Mouse (Mus musculus): Measurements from ENCODE around the gene Insc. TPM values are rescaled to one million over a fixed set of nuclear protein-coding genes. Genes with fewer than 3 reads are reported as not detected.

The Insc gene
- total RNA-seq, 2 experiments from 2014 or later, result 1.8 to 2.0 TPM

GRCm38 (mm10) chr7:114754626-114755025, 11.1 kb downstream of the Insc start:
- DNase-seq (ENCODE audit: low spot score in 2 of 2), result no peak

- no peak for DNase-seq (ENCODE audit: low spot score in 2 of 2)
These were observed 19.2 kb downstream of the Insc start for GRCm38 (mm10) chr7:114762660-114763059.

DNA sequence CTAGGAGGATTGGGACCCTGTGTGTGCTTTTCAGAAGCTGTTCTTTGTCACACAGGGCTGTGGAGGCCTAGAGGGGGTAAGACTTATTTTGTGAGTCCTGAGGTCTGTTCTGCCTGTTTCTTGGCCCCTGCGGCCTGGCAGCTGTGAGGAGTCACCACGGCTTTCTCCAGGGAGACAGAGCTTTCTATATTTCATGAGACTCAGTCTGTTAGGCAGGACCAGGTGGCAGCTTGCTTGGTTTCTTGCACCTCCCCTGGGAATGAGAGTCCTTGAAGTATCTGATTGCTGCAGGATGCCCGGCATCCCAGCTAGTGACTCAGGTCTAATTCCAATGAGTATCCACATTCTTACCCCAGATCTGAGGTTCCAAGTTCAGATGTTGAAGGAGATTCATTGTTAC, 21.8 kb downstream of the Insc start:
- no peak for DNase-seq (ENCODE audit: low spot score in 2 of 2)

DNA sequence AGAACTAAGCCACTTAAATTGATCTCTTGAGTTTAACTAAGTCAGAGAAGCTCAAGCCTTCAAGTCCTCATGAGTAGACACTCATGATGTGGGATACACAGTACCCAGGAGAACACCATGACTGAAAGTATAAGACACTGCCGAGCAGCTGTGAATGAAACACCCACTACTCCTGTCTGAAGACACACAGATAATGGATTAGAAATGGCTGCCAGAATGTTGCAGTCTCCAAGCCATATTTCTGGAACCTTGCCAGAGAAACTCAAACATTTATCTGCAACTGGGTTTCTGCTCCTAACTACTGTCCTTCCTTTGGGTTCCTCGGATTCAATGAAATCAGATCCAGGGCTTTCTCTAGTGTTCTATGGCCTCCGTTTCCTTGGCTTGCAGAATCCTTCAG, 23.0 kb downstream of the Insc start:
- DNase-seq (ENCODE audit: low spot score in 2 of 2), result no peak

- DNase-seq (ENCODE audit: low spot score in 2 of 2), result no peak
These were observed 25.0 kb downstream of the Insc start for GRCm38 (mm10) chr7:114768516-114768915.

- no peak for DNase-seq (ENCODE audit: low spot score in 2 of 2)
These were observed 25.5 kb downstream of the Insc start for GRCm38 (mm10) chr7:114769041-114769440.

DNA sequence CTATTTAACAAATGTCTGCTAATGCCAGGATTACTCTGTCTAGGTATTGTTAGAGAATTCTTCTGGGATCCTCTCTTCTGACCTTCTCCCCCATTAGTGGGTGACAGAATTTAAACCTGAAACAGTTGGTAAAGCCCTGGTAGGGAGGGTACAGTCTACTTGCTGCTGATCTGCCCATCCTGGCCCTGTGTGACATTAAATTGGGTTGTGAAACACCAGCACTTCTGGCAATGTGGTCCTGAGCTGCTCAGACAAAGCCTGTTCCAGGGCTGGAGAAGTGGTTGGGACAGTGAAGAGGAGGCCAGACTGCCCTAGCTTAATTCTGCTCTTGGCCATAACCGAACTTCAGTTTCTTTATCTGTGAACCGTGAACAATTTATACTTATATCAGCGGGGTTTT, 27.1 kb downstream of the Insc start:
- DNase-seq (ENCODE audit: low spot score in 2 of 2), result no peak

DNA sequence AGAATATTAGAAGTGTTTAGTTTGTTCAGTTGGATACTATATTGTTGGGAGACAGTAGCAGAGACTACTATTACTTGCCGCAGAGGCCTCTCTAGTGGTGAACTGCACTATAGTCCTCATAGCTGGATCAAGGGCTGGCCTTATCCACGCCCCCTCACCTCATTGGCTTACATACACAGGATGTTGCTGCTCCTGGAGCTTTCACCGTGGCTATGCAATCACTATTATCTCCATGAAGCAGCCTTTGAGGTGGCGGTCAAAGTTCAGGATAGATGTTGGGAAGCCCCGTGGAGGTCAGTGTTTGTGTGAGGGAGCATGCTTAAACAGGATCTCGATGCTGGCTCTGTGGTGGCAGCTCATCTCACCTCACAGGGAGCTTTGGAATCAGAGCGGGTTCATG, 28.3 kb downstream of the Insc start:
- DNase-seq (ENCODE audit: low spot score in 2 of 2), result no peak

DNA sequence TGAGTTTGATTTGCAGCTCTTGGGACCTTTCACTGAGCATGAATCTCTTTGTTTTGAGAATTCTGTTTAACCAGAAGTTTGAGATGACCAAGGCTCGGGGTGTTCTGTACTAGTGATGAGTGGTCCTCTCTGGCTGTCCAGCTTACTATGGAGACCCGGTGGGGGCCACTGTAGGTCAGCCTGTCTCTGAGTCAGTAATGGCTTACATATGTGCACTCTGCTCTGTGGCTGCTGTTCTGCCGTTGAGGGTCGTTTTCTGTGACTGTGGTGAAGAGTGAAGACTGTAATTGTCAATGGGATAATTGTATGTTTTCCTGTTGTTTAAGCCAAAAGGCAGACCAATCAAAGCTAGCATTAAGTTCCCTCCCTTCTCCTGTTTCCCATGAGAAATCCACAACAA, 30.3 kb downstream of the Insc start:
- no peak for DNase-seq (ENCODE audit: low spot score in 2 of 2)

- no peak for DNase-seq (ENCODE audit: low spot score in 2 of 2)
These were observed 32.4 kb downstream of the Insc start for GRCm38 (mm10) chr7:114775856-114776255.

DNA sequence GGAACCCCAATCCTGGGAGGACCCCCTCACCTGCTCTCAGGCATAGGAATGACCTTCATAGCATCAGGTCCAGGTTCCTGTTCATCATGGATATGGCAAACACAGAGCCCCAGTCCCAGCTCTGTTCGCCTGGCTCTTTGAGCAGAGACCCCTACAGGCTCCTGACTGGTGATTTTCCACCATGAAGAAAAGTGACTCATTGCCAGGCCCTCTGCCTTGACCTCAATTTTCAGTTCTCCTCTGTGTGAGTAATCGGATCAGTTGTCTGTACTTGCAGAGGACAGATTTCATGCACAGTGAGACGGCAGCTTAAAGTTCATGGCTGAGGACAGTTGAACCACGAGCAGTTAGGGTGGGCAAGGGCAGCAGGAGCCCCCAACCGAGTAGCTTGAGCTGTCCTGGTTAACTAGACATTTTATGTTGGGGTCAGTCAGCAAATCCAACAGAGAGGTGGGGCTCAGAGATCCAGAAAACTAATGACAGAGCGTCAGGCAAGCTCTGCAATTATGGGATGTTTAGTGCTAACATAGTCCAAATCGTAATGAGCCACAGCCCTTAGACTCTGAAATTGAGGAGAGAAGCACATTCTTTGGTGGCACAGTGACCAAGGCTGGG, 34.8 kb downstream of the Insc start:
- DNase-seq (ENCODE audit: low spot score in 2 of 2), result no peak

DNA sequence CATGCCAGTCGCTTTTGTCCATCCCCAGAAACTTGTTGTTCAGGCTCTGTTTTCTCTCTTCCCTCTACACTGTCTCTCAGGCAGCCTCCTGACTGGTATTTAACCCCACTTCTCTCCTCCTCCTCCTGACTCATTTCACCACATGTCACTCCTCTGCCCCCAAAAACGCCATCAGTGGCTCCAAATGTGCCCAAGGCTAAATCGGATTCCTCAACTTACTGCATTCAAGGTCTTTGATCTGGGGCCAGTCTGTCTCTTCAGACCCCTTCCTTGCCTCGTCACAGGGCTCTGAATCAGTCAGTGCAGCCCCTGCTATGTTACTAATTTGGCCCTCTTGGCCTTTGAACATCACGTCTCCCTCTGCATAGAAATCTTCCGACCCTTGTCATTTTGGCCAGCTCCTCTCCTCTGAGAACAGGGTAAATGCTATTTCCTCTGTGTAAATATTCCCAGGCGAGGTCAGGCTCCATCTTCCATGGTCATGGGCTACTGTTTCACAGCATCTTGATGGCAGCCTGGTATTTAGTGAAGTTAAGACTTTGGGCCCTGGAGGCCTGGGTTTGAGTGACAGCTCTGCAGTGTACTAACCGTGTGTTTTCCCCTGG, 35.7 kb downstream of the Insc start:
- DNase-seq (ENCODE audit: low spot score in 2 of 2), result no peak

- no peak for DNase-seq (ENCODE audit: low spot score in 2 of 2)
These were observed 39.8 kb downstream of the Insc start for GRCm38 (mm10) chr7:114783291-114783690.

- DNase-seq (ENCODE audit: low spot score in 2 of 2), result no peak
These were observed 47.6 kb downstream of the Insc start for GRCm38 (mm10) chr7:114791087-114791486.

DNA sequence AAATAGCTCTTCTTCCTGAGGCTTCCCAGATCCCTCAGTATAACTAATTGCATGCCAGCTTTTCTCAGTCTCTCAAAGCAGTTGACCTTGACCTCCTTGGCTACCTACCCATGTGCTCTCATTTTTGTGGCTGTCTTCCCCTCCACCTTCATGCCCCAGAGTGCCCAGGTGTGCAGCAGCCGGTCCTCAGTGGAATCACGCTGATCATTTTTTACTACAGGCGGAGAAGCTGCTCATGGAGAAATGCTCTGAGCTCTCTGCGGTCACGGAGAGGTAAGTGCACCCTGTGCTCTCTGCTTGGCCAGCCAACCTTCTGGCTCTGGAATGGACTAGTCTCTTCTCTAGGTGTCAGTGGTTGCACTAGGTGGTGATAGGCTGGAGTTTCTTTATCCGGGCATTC, 48.5 kb downstream of the Insc start:
- no peak for DNase-seq (ENCODE audit: low spot score in 2 of 2)

- no peak for DNase-seq (ENCODE audit: low spot score in 2 of 2)
These were observed 50.9 kb downstream of the Insc start for GRCm38 (mm10) chr7:114794400-114794799.

- peak; percentile 18 to 42 for DNase-seq (ENCODE audit: low spot score in 2 of 2)
These were observed 59.1 kb downstream of the Insc start for GRCm38 (mm10) chr7:114802576-114802975.

DNA sequence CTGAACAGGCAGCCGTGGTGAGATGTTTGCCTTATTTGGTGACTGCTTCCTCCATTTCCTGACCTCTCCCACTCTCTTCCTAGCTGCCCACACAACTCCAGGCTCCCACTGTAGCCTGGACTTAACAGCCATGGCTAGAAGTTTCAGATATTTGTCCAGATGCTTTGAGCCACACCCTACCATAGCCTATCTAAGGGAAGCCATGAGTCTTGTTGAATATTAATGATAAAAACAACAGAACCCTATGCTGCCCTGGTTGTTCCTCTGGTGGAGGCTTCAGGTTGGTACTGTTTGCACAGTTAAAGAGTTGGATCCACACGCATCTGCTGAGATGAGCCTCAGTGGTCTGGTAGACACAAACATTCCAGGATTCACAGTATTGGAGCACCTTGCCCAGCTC, 61.8 kb downstream of the Insc start:
- no peak for DNase-seq (ENCODE audit: low spot score in 2 of 2)

GRCm38 (mm10) chr7:114807343-114807742, 63.8 kb downstream of the Insc start:
- DNase-seq (ENCODE audit: low spot score in 2 of 2), result no peak

DNA sequence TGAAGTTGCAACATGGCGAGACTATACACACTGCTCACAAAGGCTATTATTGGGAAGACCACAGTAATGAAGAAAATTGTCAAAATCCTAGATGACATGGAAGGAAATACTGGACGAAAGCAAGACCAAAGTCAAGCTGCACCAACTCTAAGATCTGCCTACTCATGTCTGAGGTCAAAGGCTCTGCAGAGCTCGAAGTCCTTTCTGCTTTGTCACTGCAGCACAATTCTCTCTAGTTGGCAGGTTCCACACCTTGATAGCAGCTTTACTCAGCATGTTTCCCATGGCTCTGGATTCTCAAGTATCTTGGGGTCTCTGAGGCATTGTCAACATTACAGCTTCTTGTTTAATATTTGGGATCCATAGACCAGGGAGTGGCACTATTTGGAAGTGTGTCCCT, 64.8 kb downstream of the Insc start:
- no peak for DNase-seq (ENCODE audit: low spot score in 2 of 2)

- DNase-seq (ENCODE audit: low spot score in 2 of 2), result peak; percentile 92 to 95
These were observed 73.9 kb downstream of the Insc start for GRCm38 (mm10) chr7:114817291-114817806.

GRCm38 (mm10) chr7:114817879-114818278, 74.4 kb downstream of the Insc start:
- no peak for DNase-seq (ENCODE audit: low spot score in 2 of 2)

- no peak for DNase-seq (ENCODE audit: low spot score in 2 of 2)
These were observed 74.9 kb downstream of the Insc start for GRCm38 (mm10) chr7:114818351-114818750.

All from layer of hippocampus, postnatal 10 days (tissue).